Mouse (Mus musculus): Measurements from ENCODE around the gene Kremen1.

GRCm38 (mm10) chr11:5158056-5158455 is 103.3 kb downstream of the Kremen1 start:
- no peak for TF ChIP-seq CTCF (IDR thresholded peaks at IDR 0.05; ENCODE audit: low read depth)
- TF ChIP-seq EP300 (IDR thresholded peaks at IDR 0.05; ENCODE audit: low read depth), result no peak

Data from heart, postnatal 0 days (tissue).